Mouse (Mus musculus) urinary bladder, postnatal 25 days (tissue): ENCODE results near the gene Tesc.

Source experiments
- DNase-seq: peaks from one replicate; pipeline ENCODE4 v3.0.0; 2022; ENCODE audit warnings: low spot score

The Tesc gene

GRCm38 (mm10) chr5:118044907-118045306, 17.4 kb downstream of the Tesc start:
- no peak for DNase-seq

GRCm38 (mm10) chr5:118045385-118045784, 17.8 kb downstream of the Tesc start:
- DNase-seq: no peak

- no peak for DNase-seq
Measured at GRCm38 (mm10) chr5:118047091-118047757, 19.7 kb downstream of the Tesc start.

- DNase-seq: no peak
Measured at GRCm38 (mm10) chr5:118048412-118048811, 20.9 kb downstream of the Tesc start.

- DNase-seq: no peak
Measured at GRCm38 (mm10) chr5:118048928-118049327, 21.4 kb downstream of the Tesc start.

GRCm38 (mm10) chr5:118050743-118051142, 23.2 kb downstream of the Tesc start:
- no peak for DNase-seq

- no peak for DNase-seq
Measured at GRCm38 (mm10) chr5:118051981-118052662, 24.6 kb downstream of the Tesc start.

- no peak for DNase-seq
Measured at GRCm38 (mm10) chr5:118053205-118053604, 25.7 kb downstream of the Tesc start.

- no peak for DNase-seq
Measured at GRCm38 (mm10) chr5:118057508-118058111, 30.1 kb downstream of the Tesc start.

GRCm38 (mm10) chr5:118058858-118059257, 31.3 kb downstream of the Tesc start:
- DNase-seq: no peak

GRCm38 (mm10) chr5:118059646-118060045, 32.1 kb downstream of the Tesc start:
- no peak for DNase-seq

GRCm38 (mm10) chr5:118061391-118061790, 33.8 kb downstream of the Tesc start:
- DNase-seq: no peak

- no peak for DNase-seq
Measured at GRCm38 (mm10) chr5:118063181-118063621, 35.7 kb downstream of the Tesc start.

- DNase-seq: no peak
Measured at GRCm38 (mm10) chr5:118064284-118064901, 36.9 kb downstream of the Tesc start.

GRCm38 (mm10) chr5:118065516-118066255, 38.1 kb downstream of the Tesc start:
- DNase-seq: no peak

- DNase-seq: peak; percentile 73
Measured at GRCm38 (mm10) chr5:118066828-118067227, 39.3 kb downstream of the Tesc start.

- no peak for DNase-seq
Measured at GRCm38 (mm10) chr5:118067572-118067971, 40.0 kb downstream of the Tesc start.

GRCm38 (mm10) chr5:118067984-118068494, 40.5 kb downstream of the Tesc start:
- no peak for DNase-seq

- DNase-seq: peak; percentile 50
Measured at GRCm38 (mm10) chr5:118069315-118069714, 41.8 kb downstream of the Tesc start.

- DNase-seq: no peak
Measured at GRCm38 (mm10) chr5:118071766-118072165, 44.2 kb downstream of the Tesc start.

GRCm38 (mm10) chr5:118073213-118073773, 45.8 kb downstream of the Tesc start:
- DNase-seq: no peak
